Mouse (Mus musculus): ENCODE data around the gene Cdc37l1. TPM values are rescaled to one million over a fixed set of nuclear protein-coding genes. Genes with fewer than 3 reads are reported as not detected.

The Cdc37l1 gene
- total RNA-seq, 2 experiments from 2014 or later: 43.4 to 52.5 TPM

- DNase-seq: peak; percentile 34 to 40
These were observed 18.0 kb downstream of the Cdc37l1 start for GRCm38 (mm10) chr19:29008069-29008706.

- no peak for DNase-seq
These were observed 18.9 kb downstream of the Cdc37l1 start for GRCm38 (mm10) chr19:29009046-29009445.

- DNase-seq: no peak
These were observed 21.3 kb downstream of the Cdc37l1 start for GRCm38 (mm10) chr19:29011355-29011990.

- DNase-seq: no peak
These were observed 24.4 kb downstream of the Cdc37l1 start for GRCm38 (mm10) chr19:29014466-29015055.

- no peak for DNase-seq
These were observed 25.5 kb downstream of the Cdc37l1 start for GRCm38 (mm10) chr19:29015410-29016203.

GRCm38 (mm10) chr19:29016204-29016765 is 26.1 kb downstream of the Cdc37l1 start:
- DNase-seq: no peak

- DNase-seq: no peak
These were observed 26.6 kb downstream of the Cdc37l1 start for GRCm38 (mm10) chr19:29016786-29017185.

- DNase-seq: no peak
These were observed 29.5 kb downstream of the Cdc37l1 start for GRCm38 (mm10) chr19:29019647-29020046.

GRCm38 (mm10) chr19:29021754-29022345 is 31.7 kb downstream of the Cdc37l1 start:
- no peak for DNase-seq

- no peak for DNase-seq
These were observed 34.3 kb downstream of the Cdc37l1 start for GRCm38 (mm10) chr19:29024391-29024947.

- DNase-seq: no peak
These were observed 41.6 kb downstream of the Cdc37l1 start for GRCm38 (mm10) chr19:29031788-29032187.

- no peak for DNase-seq
These were observed 42.5 kb downstream of the Cdc37l1 start for GRCm38 (mm10) chr19:29032662-29033061.

GRCm38 (mm10) chr19:29037026-29037425 is 46.9 kb downstream of the Cdc37l1 start:
- DNase-seq: no peak

GRCm38 (mm10) chr19:29037541-29037940 is 47.4 kb downstream of the Cdc37l1 start:
- no peak for DNase-seq

- DNase-seq: no peak
These were observed 49.2 kb downstream of the Cdc37l1 start for GRCm38 (mm10) chr19:29039334-29039733.

- no peak for DNase-seq
These were observed 50.1 kb downstream of the Cdc37l1 start for GRCm38 (mm10) chr19:29040206-29040605.

GRCm38 (mm10) chr19:29042143-29042542 is 52.0 kb downstream of the Cdc37l1 start:
- no peak for DNase-seq

- peak; percentile 47 to 66 for DNase-seq
These were observed 52.5 kb downstream of the Cdc37l1 start for GRCm38 (mm10) chr19:29042647-29043046.

GRCm38 (mm10) chr19:29044353-29044768 is 54.2 kb downstream of the Cdc37l1 start:
- no peak for DNase-seq

- no peak for DNase-seq
These were observed 55.2 kb downstream of the Cdc37l1 start for GRCm38 (mm10) chr19:29045369-29045768.

- DNase-seq: no peak
These were observed 56.0 kb downstream of the Cdc37l1 start for GRCm38 (mm10) chr19:29045956-29046650.

Measured in adrenal gland, postnatal 36 days (tissue).